Mouse (Mus musculus) intestine, embryonic 15.5 days (tissue): Measurements from ENCODE around the gene Tuba1c. TPM values are rescaled to one million over a fixed set of nuclear protein-coding genes. Genes with fewer than 3 reads are reported as not detected.
A peak's percentile ranks its signal among the peaks of the same experiment; 100 is the strongest.

Experiments
- ATAC-seq: fragments of 200-750 bp; cut with Nextera tagmentation; 2 replicates; pipeline ENCODE4 v1.8.0; 2017; ENCODE audit warnings: moderate TSS enrichment, moderate library complexity
- H3K27ac ChIP-seq: fragments of 300-500 bp; sonication (generic); 2 replicates; pipeline ENCODE4 v1.5.1; 2015; ENCODE audit warnings: mild to moderate bottlenecking, inconsistent platforms
- H3K27me3 ChIP-seq: fragments of 300-500 bp; sonication (generic); replicated peaks from 2 replicates; pipeline ENCODE4 v1.6.1; 2015; ENCODE audit warnings: inconsistent platforms
- H3K36me3 ChIP-seq: fragments of 300-500 bp; sonication (generic); 2 replicates; pipeline ENCODE4 v1.6.1; 2015; ENCODE audit warnings: inconsistent platforms
- H3K4me1 ChIP-seq: fragments of 300-500 bp; sonication (generic); replicated peaks from 2 replicates; pipeline ENCODE4 v1.6.1; 2015; ENCODE audit warnings: inconsistent platforms
- H3K4me2 ChIP-seq: fragments of 300-500 bp; sonication (generic); replicated peaks from 2 replicates; pipeline ENCODE4 v1.6.1; 2015; ENCODE audit warnings: mild to moderate bottlenecking, inconsistent platforms
- H3K4me3 ChIP-seq: fragments of 300-500 bp; sonication (generic); replicated peaks from 2 replicates; pipeline ENCODE4 v1.5.1; 2015; ENCODE audit warnings: inconsistent platforms
- H3K9ac ChIP-seq: fragments of 300-500 bp; sonication (generic); 2 replicates; pipeline ENCODE4 v1.6.1; 2015; ENCODE audit warnings: inconsistent platforms
- H3K9me3 ChIP-seq: fragments of 300-500 bp; sonication (generic); 2 replicates; pipeline ENCODE4 v1.6.1; 2016; ENCODE audit warnings: inconsistent platforms
- WGBS: fragments of 180-500 bp; shearing (Covaris S2); methylation state at CpG from one replicate; pipeline ENCODE4 v1.1.7; 2015; 5-methylcytosine and 5-hydroxymethylcytosine counted together
- polyA plus RNA-seq: library from polyadenylated mRNA; unstranded; fragments of >200 nt; fragmentation: Nextera tagmentation; extraction: Ambion mirVana; gene quantifications from 2 replicates; pipeline ENCODE4 v1.2.1, GENCODE M21; 2015

Tuba1c gene
- 253 and 271 TPM in 2 replicates for polyA plus RNA-seq

DNA sequence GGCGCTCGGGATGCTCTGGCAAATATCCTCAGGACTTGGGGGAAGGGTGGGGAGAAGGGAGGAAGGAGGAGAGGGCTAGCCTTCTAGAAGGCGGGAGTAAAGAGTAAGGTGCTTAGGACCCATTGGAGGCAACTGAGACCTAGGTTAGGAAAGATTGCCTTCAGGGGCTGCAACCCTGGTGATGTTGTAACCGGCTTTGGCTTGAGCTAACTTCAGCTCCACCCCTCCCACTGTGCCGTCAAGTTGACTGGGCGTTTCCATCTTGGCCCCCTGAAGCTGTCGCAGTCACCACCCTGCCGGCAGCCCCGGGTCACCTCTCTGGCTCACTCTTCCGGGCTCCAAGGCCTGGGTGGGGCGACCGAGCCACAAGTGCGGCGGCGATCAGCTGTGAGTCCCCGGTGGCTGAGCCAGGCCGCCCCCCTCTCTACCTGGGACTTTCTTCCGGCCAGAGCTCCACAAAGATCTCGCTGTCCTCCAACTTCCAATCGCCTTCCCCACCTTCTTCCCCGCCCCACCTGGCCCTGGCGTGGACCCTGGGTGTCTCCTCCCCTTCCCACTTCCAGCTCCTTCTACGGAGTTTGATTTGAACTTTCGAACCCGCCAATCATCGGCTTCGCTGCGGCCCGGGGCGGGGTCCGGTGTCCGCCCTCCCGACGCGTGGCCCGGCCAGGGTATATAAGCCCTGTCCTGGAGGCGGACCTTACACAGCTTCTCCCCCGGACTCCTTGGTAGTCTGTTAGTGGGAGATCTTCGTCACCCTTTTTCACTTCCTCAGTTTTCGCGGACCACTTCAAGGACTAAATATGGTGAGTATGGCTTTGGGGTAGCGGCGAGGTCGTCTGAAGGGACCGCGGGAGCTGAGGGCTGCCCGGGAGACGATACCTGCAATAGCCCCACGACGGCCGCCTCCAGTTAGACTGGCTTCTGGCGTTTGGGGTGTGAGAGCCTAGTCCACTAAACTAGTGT is at the start of gene Tuba1c:
Gene Tuba1c, plus strand, starts transcription at position 273 of the 966 bp plus-strand sequence.
- Histone ChIP-seq H3K27me3 (no peaks in the 10 kb centered on the region), H3K27ac (peak within 1 kb of the TSS; percentile 97), H3K9ac (peak within 1 kb of the TSS; percentile 72), H3K36me3 (peaks cover 6% of the 10 kb centered on the region; the same call in 1 of the 2 replicates), H3K4me1 (peaks cover 26% of the 10 kb centered on the region; the same call in 1 of the 2 replicates), H3K4me2 (peak within 1 kb of the TSS; percentile 78), H3K4me3 (peak within 1 kb of the TSS; percentile 61), H3K9me3 (no peaks in the 10 kb centered on the region)
- under 1% methylated on average over 52 of the region's 52 CpGs for WGBS
- peak; percentile 96 for ATAC-seq

DNA sequence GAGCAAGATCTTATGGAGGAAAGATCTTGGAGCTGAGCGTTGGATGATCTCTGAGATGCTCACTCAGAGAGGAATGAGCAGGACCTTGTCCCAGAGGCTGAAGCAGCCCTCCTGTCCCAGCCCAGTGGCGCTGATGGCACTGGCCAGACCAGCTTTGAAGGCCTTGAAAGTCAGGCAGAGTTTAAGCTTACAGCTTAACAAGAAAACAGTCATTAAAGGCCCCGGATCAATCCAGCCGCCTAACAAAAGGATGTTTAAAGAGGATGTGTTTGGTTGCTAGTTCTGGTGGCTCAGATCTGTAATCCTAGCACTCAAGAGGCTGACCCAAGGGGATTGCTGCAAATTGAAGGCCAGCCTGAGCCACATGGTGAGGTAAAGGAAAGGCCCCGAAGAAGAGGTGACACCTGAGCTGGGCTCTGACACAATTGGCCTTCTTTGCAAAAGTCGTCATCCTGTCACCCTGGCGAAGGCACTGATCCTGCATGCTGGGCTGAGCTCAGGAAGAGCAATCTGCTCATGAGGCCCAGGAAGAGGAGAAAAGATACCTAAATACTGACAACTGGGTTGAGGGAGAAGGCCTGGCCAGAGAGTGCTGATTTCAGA is 49.6 kb upstream of the Tuba1c start:
- Histone ChIP-seq H3K27ac (no peak overlapping the region), H3K4me3 (no peak overlapping the region), H3K4me1 (peaks cover 10% of the 10 kb centered on the region; the same call in 1 of the 2 replicates), H3K9ac (no peak overlapping the region), H3K9me3 (no peaks in the 10 kb centered on the region), H3K36me3 (no peaks in the 10 kb centered on the region), H3K4me2 (no peak overlapping the region), H3K27me3 (no peaks in the 10 kb centered on the region)
- no peak for ATAC-seq
- 47% methylated on average over 7 of the region's 7 CpGs for WGBS

DNA sequence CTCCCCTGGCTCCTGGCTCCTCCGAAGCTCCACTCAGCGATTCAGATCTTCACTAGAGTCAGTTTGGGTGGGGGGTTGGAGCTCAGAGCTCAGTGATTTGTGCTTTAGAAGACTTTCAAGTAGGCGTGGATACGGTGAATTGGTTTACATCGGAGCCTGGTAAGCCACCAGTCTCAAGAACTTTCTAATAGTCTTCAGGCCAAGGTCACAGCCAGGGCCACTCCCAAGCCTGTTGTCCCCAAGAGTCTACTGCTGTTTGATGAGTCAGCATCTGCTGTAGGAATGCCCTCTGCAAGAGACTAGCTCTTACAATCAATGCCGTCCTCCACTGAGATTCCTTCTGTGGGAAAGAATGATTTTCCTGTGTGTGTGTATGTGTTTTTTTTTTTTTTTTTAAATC is 47.6 kb upstream of the Tuba1c start:
- Histone ChIP-seq H3K9ac (no peak overlapping the region), H3K9me3 (no peaks in the 10 kb centered on the region), H3K4me2 (no peak overlapping the region), H3K27me3 (no peaks in the 10 kb centered on the region), H3K27ac (no peak overlapping the region), H3K4me1 (peaks cover 9% of the 10 kb centered on the region; the same call in 1 of the 2 replicates), H3K36me3 (no peaks in the 10 kb centered on the region), H3K4me3 (no peak overlapping the region)
- 71% methylated on average over 6 of the region's 6 CpGs for WGBS
- ATAC-seq, result no peak

DNA sequence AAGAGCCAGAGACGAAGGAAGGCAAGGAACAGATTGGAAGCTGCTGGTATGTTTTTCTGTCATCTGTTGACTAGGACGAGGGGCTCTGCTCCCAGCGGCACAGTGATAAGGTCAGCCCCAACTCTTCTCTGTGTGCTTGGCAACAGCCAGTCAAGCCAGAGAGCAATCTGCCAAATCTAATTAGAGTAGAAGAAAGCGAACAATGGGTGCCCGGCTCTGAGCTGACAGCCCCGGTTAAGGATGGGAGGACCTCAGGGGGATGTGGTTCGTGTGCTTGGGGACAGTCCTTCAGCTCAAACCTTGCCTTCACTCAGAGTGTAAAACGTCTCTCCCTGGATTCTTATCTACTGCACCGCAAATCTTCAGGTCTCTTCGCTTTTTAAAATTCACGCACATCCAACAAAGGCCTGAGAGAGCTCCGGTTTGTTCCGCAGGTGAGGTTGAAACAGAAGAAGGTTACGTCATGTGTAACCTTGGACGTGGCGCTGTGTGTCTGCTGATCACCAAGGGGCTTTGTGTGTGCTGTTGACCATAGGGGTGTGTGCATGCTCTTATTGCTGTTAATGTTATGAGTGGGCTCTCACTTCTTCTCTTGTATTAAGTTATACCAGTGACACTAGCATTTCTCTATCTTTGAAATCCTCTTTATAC is 46.1 kb upstream of the Tuba1c start:
- no peaks in the 10 kb centered on the region for H3K9me3 ChIP-seq
- H3K9ac ChIP-seq, result no peak overlapping the region
- no peaks in the 10 kb centered on the region for H3K36me3 ChIP-seq
- no peak overlapping the region for H3K4me2 ChIP-seq
- H3K27ac ChIP-seq, result no peak overlapping the region
- H3K4me1 ChIP-seq, result peaks cover 2% of the 10 kb centered on the region; the same call in 1 of the 2 replicates
- ATAC-seq, result peak; percentile 30; the same call in 1 of the 2 replicates
- 44% methylated on average over 16 of the region's 16 CpGs for WGBS
- H3K27me3 ChIP-seq, result no peaks in the 10 kb centered on the region
- H3K4me3 ChIP-seq, result no peak overlapping the region

DNA sequence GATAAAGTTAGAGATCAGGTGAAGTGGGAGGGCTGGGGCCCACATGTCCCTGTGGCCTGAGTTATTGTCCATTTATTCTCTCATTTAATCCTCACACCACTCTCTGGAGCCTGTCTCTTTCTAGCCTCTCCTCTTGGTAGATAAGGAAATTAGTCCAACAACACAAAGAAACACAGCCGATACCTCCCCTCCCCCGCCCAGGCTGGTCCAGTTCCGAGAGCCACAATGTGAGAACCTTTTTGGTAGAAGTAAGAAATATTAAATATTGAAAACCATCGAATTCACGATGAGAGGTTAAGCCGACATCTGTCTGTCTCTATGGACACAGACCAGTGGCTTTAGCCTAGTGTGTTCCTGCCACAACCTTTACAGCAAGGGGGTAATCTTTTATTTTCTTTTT is 45.0 kb upstream of the Tuba1c start:
- peak overlapping the region; percentile 67; the same call in 1 of the 2 replicates for H3K4me2 ChIP-seq
- peak overlapping the region; percentile 87; the same call in 1 of the 2 replicates for H3K27ac ChIP-seq
- no peaks in the 10 kb centered on the region for H3K27me3 ChIP-seq
- H3K36me3 ChIP-seq, result no peaks in the 10 kb centered on the region
- WGBS, result 58% methylated on average over 6 of the region's 6 CpGs
- no peaks in the 10 kb centered on the region for H3K9me3 ChIP-seq
- no peak overlapping the region for H3K9ac ChIP-seq
- no peak for ATAC-seq
- H3K4me3 ChIP-seq, result no peak overlapping the region
- H3K4me1 ChIP-seq, result peaks cover 2% of the 10 kb centered on the region; the same call in 1 of the 2 replicates

DNA sequence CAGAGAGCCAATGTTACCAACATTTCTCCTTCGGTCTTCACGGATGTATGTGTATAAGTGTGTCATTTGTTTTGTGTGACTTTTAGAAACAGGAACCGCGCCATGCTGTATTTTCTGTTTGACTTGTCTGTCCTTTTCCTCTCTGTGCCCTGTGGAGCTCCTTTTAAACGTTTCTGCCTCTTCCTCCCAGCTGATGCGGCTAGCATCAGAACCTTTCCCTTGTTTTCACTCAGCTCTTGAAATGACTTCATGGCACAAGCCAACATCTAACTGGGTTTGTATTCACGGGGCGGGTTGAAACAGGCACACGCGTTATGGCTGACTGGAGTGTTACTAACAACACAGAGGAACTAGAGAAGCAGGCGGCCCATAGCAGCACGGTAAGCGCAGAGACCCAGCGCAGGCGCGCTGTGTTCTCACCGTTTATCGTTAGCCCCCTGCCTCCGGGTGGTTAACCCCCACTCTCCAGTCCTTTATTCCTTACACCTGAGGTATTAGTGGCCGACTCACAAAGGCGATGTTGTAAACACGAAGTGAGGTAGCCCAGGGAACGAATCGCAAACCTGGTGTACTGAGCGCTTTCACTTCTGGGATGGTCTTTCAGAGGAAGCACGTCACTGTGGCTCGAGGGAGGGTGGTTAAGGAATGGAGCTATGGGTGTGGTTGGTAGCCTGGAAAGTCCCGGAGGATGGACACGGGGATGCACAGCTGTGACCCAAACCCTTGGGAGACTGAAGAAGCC is 44.3 kb upstream of the Tuba1c start:
- ATAC-seq, result peak; percentile 88
- WGBS, result 2% methylated on average over 29 of the region's 29 CpGs
- H3K4me1 ChIP-seq, result peaks cover 2% of the 10 kb centered on the region; the same call in 1 of the 2 replicates
- no peaks in the 10 kb centered on the region for H3K36me3 ChIP-seq
- peak overlapping the region; percentile 47 for H3K4me3 ChIP-seq
- H3K4me2 ChIP-seq, result peak overlapping the region; percentile 67
- no peaks in the 10 kb centered on the region for H3K9me3 ChIP-seq
- no peaks in the 10 kb centered on the region for H3K27me3 ChIP-seq
- peak overlapping the region; percentile 87 for H3K27ac ChIP-seq
- peak overlapping the region; percentile 51 for H3K9ac ChIP-seq

DNA sequence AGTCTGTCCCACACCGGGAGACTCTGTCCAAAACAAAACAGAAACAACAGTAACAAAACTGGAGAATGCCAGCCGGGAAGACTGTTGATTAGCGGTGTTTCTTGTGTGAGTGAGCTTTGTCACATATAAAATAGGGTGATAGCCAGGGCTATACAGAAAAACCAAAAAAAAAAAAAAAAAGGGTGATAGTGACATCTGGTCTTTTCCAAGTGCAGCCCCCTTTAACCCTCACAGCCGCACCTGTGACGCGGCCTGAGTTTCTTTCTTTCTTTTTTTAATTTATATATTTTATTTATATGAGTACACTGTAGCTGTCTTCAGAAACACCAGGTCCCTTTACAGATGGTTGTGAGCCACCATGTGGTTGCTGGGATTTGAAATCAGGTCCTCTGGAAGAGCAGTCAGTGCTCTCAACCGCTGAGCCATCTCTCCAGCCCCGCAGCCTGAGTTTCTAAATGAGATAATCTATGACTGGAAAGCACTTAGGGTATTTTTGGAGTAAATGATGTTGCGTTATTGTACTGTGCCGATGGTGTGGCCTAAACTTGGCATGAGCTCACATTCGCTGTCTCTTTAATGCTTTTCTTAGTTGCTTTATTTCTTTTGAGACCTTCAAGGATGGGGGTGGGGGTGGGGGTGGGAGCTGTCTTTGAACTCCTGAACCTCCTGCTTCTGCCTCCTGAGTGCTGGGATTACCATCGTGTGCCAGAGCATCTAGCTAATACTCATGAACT is 43.5 kb upstream of the Tuba1c start:
- peak overlapping the region; percentile 87 for H3K27ac ChIP-seq
- H3K9ac ChIP-seq, result peak overlapping the region; percentile 51
- peak overlapping the region; percentile 67 for H3K4me2 ChIP-seq
- no peaks in the 10 kb centered on the region for H3K36me3 ChIP-seq
- ATAC-seq, result no peak
- H3K4me3 ChIP-seq, result peak overlapping the region; percentile 47
- no peaks in the 10 kb centered on the region for H3K9me3 ChIP-seq
- WGBS, result 44% methylated on average over 12 of the region's 12 CpGs
- H3K4me1 ChIP-seq, result peaks cover 8% of the 10 kb centered on the region; the same call in 1 of the 2 replicates
- no peaks in the 10 kb centered on the region for H3K27me3 ChIP-seq

DNA sequence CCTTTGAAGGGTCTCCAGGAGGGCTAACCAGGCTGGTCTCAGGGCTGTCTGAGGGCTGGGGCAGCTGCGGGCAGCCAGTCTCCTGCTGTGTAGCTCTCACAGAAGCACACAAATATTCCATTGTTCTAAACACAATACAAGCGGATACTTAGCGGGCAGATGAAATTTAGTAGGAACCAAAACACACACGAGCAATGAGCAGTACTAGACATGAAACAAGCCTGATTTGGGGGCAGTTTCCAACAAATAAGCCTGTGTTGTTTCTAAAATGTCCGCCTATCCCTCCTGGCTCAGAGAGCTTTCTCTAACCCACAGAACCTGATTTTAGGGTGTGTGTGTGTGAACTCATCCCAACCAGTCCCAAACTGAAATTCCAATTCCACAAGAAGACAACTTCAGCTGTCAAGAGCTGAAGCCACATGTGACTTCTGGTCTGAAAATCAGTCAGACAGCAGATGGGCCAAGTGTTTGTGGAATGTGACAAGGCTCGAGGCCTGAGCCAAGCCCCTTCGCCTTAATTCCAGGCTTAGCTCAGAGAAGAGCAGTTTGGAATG is 42.5 kb upstream of the Tuba1c start:
- ATAC-seq, result no peak
- Histone ChIP-seq H3K4me3 (no peak overlapping the region), H3K9ac (no peak overlapping the region), H3K27ac (peak overlapping the region; percentile 66), H3K9me3 (no peaks in the 10 kb centered on the region), H3K4me1 (peaks cover 14% of the 10 kb centered on the region), H3K27me3 (no peaks in the 10 kb centered on the region), H3K36me3 (no peaks in the 10 kb centered on the region), H3K4me2 (no peak overlapping the region)
- WGBS, result 50% methylated on average over 7 of the region's 7 CpGs

DNA sequence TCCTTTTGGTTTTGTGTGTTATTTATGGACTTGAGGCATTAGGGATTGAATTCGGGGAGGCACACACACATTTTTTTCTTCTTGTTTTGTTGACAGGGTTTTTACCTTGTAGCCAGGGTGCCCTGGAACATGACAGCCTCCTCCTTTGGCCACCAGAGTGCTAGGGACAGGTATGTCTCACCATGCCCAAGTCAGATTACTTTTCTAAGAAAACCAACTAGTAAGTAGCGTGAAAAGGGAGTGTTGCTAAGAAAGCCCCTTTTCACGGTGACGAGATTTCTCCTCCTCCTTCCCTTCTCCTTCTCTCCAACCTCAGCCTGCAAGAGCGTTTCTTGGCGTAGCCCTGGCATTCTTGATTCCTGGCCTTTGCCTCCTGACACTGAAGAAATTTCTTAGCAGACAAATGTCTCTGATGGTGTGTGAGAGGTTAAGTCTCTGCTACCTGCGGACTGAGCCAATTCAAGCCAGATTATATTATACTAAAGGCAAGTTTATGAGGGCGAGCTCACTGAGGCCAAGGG is 42.0 kb upstream of the Tuba1c start:
- ATAC-seq, result no peak
- H3K9me3 ChIP-seq, result no peaks in the 10 kb centered on the region
- H3K4me2 ChIP-seq, result no peak overlapping the region
- no peak overlapping the region for H3K4me3 ChIP-seq
- peaks cover 16% of the 10 kb centered on the region for H3K4me1 ChIP-seq
- H3K27ac ChIP-seq, result peak overlapping the region; percentile 66
- no peaks in the 10 kb centered on the region for H3K36me3 ChIP-seq
- 56% methylated on average over 8 of the region's 8 CpGs for WGBS
- H3K27me3 ChIP-seq, result no peaks in the 10 kb centered on the region
- no peak overlapping the region for H3K9ac ChIP-seq

DNA sequence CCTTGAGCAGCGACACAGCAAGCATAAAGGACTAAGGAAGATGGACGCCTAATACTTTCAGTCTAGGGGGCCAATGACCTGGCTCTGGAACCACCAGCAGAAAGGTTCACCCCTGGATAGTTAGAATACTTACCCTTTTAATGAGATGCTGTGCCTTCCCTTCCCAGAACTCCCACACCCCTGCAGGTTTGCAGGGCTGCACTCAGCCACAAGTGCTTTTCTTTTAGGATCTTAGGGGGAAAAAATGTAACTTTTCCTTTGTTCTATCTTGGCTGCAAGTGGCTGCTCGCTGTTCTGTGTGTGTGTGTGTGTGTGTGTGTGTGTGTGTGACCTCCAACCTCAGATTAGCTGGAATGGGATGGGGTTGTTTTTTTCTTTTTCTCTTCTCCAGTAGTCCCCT is 40.9 kb upstream of the Tuba1c start:
- no peak overlapping the region for H3K9ac ChIP-seq
- no peak overlapping the region for H3K4me3 ChIP-seq
- ATAC-seq, result no peak
- no peaks in the 10 kb centered on the region for H3K36me3 ChIP-seq
- peaks cover 16% of the 10 kb centered on the region for H3K4me1 ChIP-seq
- no peaks in the 10 kb centered on the region for H3K27me3 ChIP-seq
- WGBS, result 78% methylated on average over 3 of the region's 3 CpGs
- H3K27ac ChIP-seq, result no peak overlapping the region
- no peaks in the 10 kb centered on the region for H3K9me3 ChIP-seq
- H3K4me2 ChIP-seq, result no peak overlapping the region
